Mouse (Mus musculus) left cerebral cortex, adult 11 months (tissue): ENCODE measurements around the gene Gm35134.
"Not testable (repeated sequence)": the region's sequence is repeated elsewhere in the genome, so short reads cannot be mapped to it uniquely, and the experiment has no call there.

Source experiments
- DNase-seq: peaks from one replicate; pipeline ENCODE4 v3.0.0; 2022; ENCODE audit warnings: low spot score

The Gm35134 gene

DNA sequence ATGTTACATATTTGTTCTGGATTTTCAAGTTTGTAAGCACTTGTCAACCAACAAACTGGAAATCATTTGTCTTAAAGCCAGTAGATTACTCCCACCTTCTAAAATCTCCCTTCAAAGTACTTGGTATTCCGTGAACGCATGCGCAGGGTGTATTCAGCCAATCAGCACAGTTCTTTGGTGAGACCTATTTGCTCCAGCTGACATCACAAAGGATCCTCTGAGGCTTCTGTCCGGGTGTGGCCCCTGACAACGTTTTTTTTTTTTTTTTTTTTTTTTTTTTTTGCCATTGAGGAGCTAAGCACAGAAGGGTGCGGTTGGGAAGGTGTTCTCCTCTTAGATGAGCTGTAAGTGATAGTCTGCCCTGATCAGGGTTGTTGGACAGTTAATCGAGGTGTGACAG, at the start of gene Gm35134:
Gm35134 (plus strand) TSS at position 301 of the 400 bp plus-strand sequence.
- DNase-seq, result not testable (repeated sequence)
